Mouse (Mus musculus) MEL (cell line): ENCODE measurements around the gene Nms. TPM values are rescaled to one million over a fixed set of nuclear protein-coding genes. Genes with fewer than 3 reads are reported as not detected.

Experiments used
- DNase-seq: peaks from one replicate; pipeline ENCODE4 v3.0.0; 2011; ENCODE audit warnings: low read depth, low spot score
- H3K27ac ChIP-seq: 2 replicates; pipeline ENCODE4 v1.5.1; 2012; ENCODE audit warnings: low read depth, mild to moderate bottlenecking, control low read depth, low read length, moderate library complexity; ENCODE audit not compliant: control insufficient read depth
- H3K27me3 ChIP-seq, 2 experiments: fragments of 150-350 bp in 1 of 2; sonication (generic) in 1 of 2; 2 replicates each; pipeline ENCODE4 v1.6.1; 2012; ENCODE audit warnings: low read length in 2 of 2, mild to moderate bottlenecking in 2 of 2, improper control_type of control experiment in 1 of 2, moderate library complexity in 1 of 2; ENCODE audit not compliant: insufficient read depth in 2 of 2, control insufficient read depth in 1 of 2
- H3K36me3 ChIP-seq, 2 experiments: 2 replicates each; pipeline ENCODE4 v1.6.1; 2012 to 2014; ENCODE audit warnings: low read length in 2 of 2, improper control_type of control experiment in 1 of 2, inconsistent platforms in 1 of 2, mild to moderate bottlenecking in 1 of 2; ENCODE audit not compliant: insufficient read depth in 2 of 2, control insufficient read depth in 1 of 2
- H3K4me1 ChIP-seq, 2 experiments: fragments of 150-350 bp in 1 of 2; sonication (generic) in 1 of 2; 2 replicates each; pipeline ENCODE4 v1.6.1; 2012; ENCODE audit warnings: low read length in 2 of 2, improper control_type of control experiment in 1 of 2, mild to moderate bottlenecking in 1 of 2; ENCODE audit not compliant: insufficient read depth in 2 of 2, control insufficient read depth in 1 of 2
- H3K4me3 ChIP-seq, 2 experiments: fragments of 150-350 bp in 1 of 2; sonication (generic) in 1 of 2; 2 replicates each; pipeline ENCODE4 v1.5.1; 2012; ENCODE audit warnings: low read depth in 2 of 2, low read length in 2 of 2, mild to moderate bottlenecking in 2 of 2, moderate library complexity in 2 of 2, control low read depth in 1 of 2, improper control_type of control experiment in 1 of 2; ENCODE audit not compliant: control insufficient read depth in 1 of 2, insufficient read depth in 1 of 2
- H3K79me2 ChIP-seq: 2 replicates; pipeline ENCODE4 v1.6.1; 2012; ENCODE audit warnings: mild to moderate bottlenecking, low read length, moderate library complexity; ENCODE audit not compliant: control insufficient read depth, poor library complexity, insufficient read depth
- H3K9ac ChIP-seq: 2 replicates; pipeline ENCODE4 v1.6.1; 2012; ENCODE audit warnings: low read depth, mild to moderate bottlenecking, control low read depth, low read length, moderate library complexity; ENCODE audit not compliant: control insufficient read depth, poor library complexity, severe bottlenecking
- H3K9me3 ChIP-seq: fragments of 150-350 bp; sonication (generic); replicated peaks from 2 replicates; pipeline ENCODE4 v1.6.1; 2012; ENCODE audit warnings: mild to moderate bottlenecking, low read length, improper control_type of control experiment, moderate library complexity; ENCODE audit not compliant: insufficient read depth
- CHD1 ChIP-seq: IDR thresholded peaks from 2 replicates; pipeline ENCODE4 v1.6.1; 2012; ENCODE audit warnings: low read depth, mild to moderate bottlenecking, inconsistent platforms, low read length, improper control_type of control experiment
- E2F4 ChIP-seq: IDR thresholded peaks from 2 replicates; pipeline ENCODE4 v1.6.1; 2011; ENCODE audit warnings: low read depth, low read length, improper control_type of control experiment, borderline replicate concordance
- EP300 ChIP-seq, 2 experiments: IDR thresholded peaks; 2 replicates each; pipeline ENCODE4 v1.6.1; 2011; ENCODE audit warnings: improper control_type of control experiment in 2 of 2, low read length in 2 of 2, low read depth in 1 of 2, mild to moderate bottlenecking in 1 of 2
- ETS1 ChIP-seq: IDR thresholded peaks from 2 replicates; pipeline ENCODE4 v1.6.1; 2012; ENCODE audit warnings: low read depth, mild to moderate bottlenecking, inconsistent platforms, low read length, improper control_type of control experiment, moderate library complexity
- GATA1 ChIP-seq: IDR thresholded peaks from 2 replicates; pipeline ENCODE4 v1.6.1; 2011; ENCODE audit warnings: low read depth, low read length, improper control_type of control experiment
- KAT2A ChIP-seq: conservative IDR thresholded peaks from 2 replicates; pipeline ENCODE4 v1.6.1; 2012; ENCODE audit warnings: low read depth, low read length, improper control_type of control experiment, inconsistent platforms
- MAFK ChIP-seq: IDR thresholded peaks from 2 replicates; pipeline ENCODE4 v1.6.1; 2011; ENCODE audit warnings: low read depth, mild to moderate bottlenecking, low read length, improper control_type of control experiment, borderline replicate concordance
- MAZ ChIP-seq: IDR thresholded peaks from 2 replicates; pipeline ENCODE4 v1.6.1; 2012; ENCODE audit warnings: low read depth, mild to moderate bottlenecking, inconsistent platforms, low read length, improper control_type of control experiment
- NELFE ChIP-seq: IDR thresholded peaks from 2 replicates; pipeline ENCODE4 v1.6.1; 2011; ENCODE audit warnings: low read depth, low read length, improper control_type of control experiment
- NRF1 ChIP-seq: IDR thresholded peaks from 2 replicates; pipeline ENCODE4 v1.6.1; 2014; ENCODE audit warnings: low read depth, mild to moderate bottlenecking, inconsistent platforms, low read length, improper control_type of control experiment, moderate library complexity; ENCODE audit not compliant: poor library complexity, insufficient read depth, severe bottlenecking
- POLR2AphosphoS5 ChIP-seq: IDR thresholded peaks from 2 replicates; pipeline ENCODE4 v1.6.1; 2012; ENCODE audit warnings: low read depth, borderline replicate concordance, mild to moderate bottlenecking, inconsistent platforms, low read length, moderate library complexity, mixed read lengths
- RCOR1 ChIP-seq: IDR thresholded peaks from 2 replicates; pipeline ENCODE4 v1.6.1; 2012; ENCODE audit warnings: low read depth, mild to moderate bottlenecking, inconsistent platforms, low read length, improper control_type of control experiment
- SIN3A ChIP-seq: IDR thresholded peaks from 2 replicates; pipeline ENCODE4 v1.6.1; 2012; ENCODE audit warnings: low read length, improper control_type of control experiment, inconsistent platforms
- TAL1 ChIP-seq: IDR thresholded peaks from 2 replicates; pipeline ENCODE4 v1.6.1; 2012; ENCODE audit warnings: mild to moderate bottlenecking, inconsistent platforms, low read length, moderate library complexity, mixed read lengths
- TBP ChIP-seq: IDR thresholded peaks from 2 replicates; pipeline ENCODE4 v1.8.0; 2011; ENCODE audit warnings: low read depth, low read length, improper control_type of control experiment
- USF2 ChIP-seq, 2 experiments: IDR thresholded peaks; 2 replicates each; pipeline ENCODE4 v1.6.1; 2011 to 2012; ENCODE audit warnings: improper control_type of control experiment in 2 of 2, low read length in 2 of 2, borderline replicate concordance in 1 of 2, inconsistent platforms in 1 of 2, low read depth in 1 of 2, mild to moderate bottlenecking in 1 of 2; ENCODE audit not compliant: insufficient read depth in 1 of 2
- ZKSCAN1 ChIP-seq: IDR thresholded peaks from 2 replicates; pipeline ENCODE4 v1.6.1; 2012; ENCODE audit warnings: low read depth, mild to moderate bottlenecking, inconsistent platforms, low read length, improper control_type of control experiment, moderate library complexity
- polyA plus RNA-seq, 2 experiments: library from polyadenylated mRNA; stranded (reverse) in 1 of 2; unstranded in 1 of 2; fragments of >175 nt in 1 of 2; fragments of >200 nt in 1 of 2; gene quantifications; 2 replicates each; pipeline versions ENCODE4 v1.2.1 to v1.2.4; 2012; ENCODE audit warnings: low replicate concordance in 2 of 2, low read depth in 1 of 2; ENCODE audit not compliant: insufficient read length in 2 of 2, insufficient read depth in 1 of 2, missing spikeins in 1 of 2
- total RNA-seq: library from RNA; depleted of rRNA; stranded (reverse); fragments of 300-350 nt; gene quantifications from 2 replicates; pipeline ENCODE4 v1.2.3, GENCODE M21; 2012

Nms gene
- total and polyA plus RNA-seq, 3 experiments, result not detected

GRCm38 (mm10) chr1:38902571-38902970, 36.4 kb upstream of the Nms start:
- TF ChIP-seq CHD1 (no peak), NELFE (no peak), MAZ (no peak), GATA1 (no peak), POLR2AphosphoS5 (no peak), RCOR1 (no peak), USF2 (IDR thresholded peaks at IDR 0.05; ENCODE audit: borderline replicate concordance in 1 of 2, insufficient read depth in 1 of 2, low read depth in 1 of 2, low read length in 2 of 2) (no peak), MAFK (no peak), NRF1 (no peak), SIN3A (no peak), TBP (no peak), EP300 (IDR thresholded peaks at IDR 0.05; ENCODE audit: low read depth in 1 of 2, low read length in 2 of 2) (no peak), ETS1 (no peak), KAT2A (no peak)
- no peak overlapping the region for H3K27ac ChIP-seq
- no peak overlapping the region for H3K9ac ChIP-seq
- no peak overlapping the region for H3K4me3 ChIP-seq
- H3K4me1 ChIP-seq, result no peaks in the 10 kb centered on the region
- DNase-seq, result no peak
- H3K79me2 ChIP-seq, result no peaks in the 10 kb centered on the region
- H3K36me3 ChIP-seq, result no peaks in the 10 kb centered on the region
- H3K9me3 ChIP-seq, result no peaks in the 10 kb centered on the region
- H3K27me3 ChIP-seq, result no peaks in the 10 kb centered on the region

GRCm38 (mm10) chr1:38903985-38904384, 35.0 kb upstream of the Nms start:
- TF ChIP-seq ZKSCAN1, result no peak
- TF ChIP-seq USF2 (IDR thresholded peaks at IDR 0.05; ENCODE audit: borderline replicate concordance in 1 of 2, insufficient read depth in 1 of 2, low read depth in 1 of 2, low read length in 2 of 2), result no peak
- TF ChIP-seq MAZ, result no peak
- no peak for TF ChIP-seq GATA1
- TF ChIP-seq SIN3A, result no peak
- TF ChIP-seq TAL1, result no peak
- no peak for TF ChIP-seq KAT2A
- TF ChIP-seq RCOR1, result no peak
- TF ChIP-seq ETS1, result no peak
- no peak for TF ChIP-seq E2F4
- Histone ChIP-seq H3K4me1 (no peaks in the 10 kb centered on the region), H3K9me3 (no peaks in the 10 kb centered on the region), H3K79me2 (no peaks in the 10 kb centered on the region), H3K27me3 (no peaks in the 10 kb centered on the region), H3K9ac (no peak overlapping the region), H3K4me3 (no peak overlapping the region), H3K27ac (no peak overlapping the region), H3K36me3 (no peaks in the 10 kb centered on the region)
- no peak for DNase-seq
